Mouse (Mus musculus) erythroblast, adult 5-6 weeks (primary cell): Measurements from ENCODE around the gene Elp1. TPM values are rescaled to one million over a fixed set of nuclear protein-coding genes. Genes with fewer than 3 reads are reported as not detected.

ENCODE experiments used
- ATAC-seq: replicated peaks from 2 replicates; pipeline ENCODE4 v1.8.0; 2016; ENCODE audit warnings: moderate number of reproducible peaks, mild to moderate bottlenecking, moderate TSS enrichment, inconsistent platforms; ENCODE audit not compliant: poor library complexity, low FRiP score, severe bottlenecking
- total RNA-seq, 2 experiments: library from RNA; stranded (forward) in 1 of 2; stranded (reverse) in 1 of 2; fragments of 150-400 nt in 1 of 2; fragments of 200-764, 138-1000 nt in 1 of 2; gene quantifications; 2 replicates each; pipeline versions ENCODE4 v1.2.3 to v1.2.4; 2015 to 2017; ENCODE audit warnings: low replicate concordance in 2 of 2

Gene Elp1
- total RNA-seq, 2 experiments from 2014 or later, result 11.6 to 25.0 TPM

- no peak for ATAC-seq
These were observed 83.3 kb downstream of the Elp1 start for GRCm38 (mm10) chr4:56718573-56719442.

- ATAC-seq, result no peak
These were observed 84.2 kb downstream of the Elp1 start for GRCm38 (mm10) chr4:56717932-56718331.

GRCm38 (mm10) chr4:56716801-56717200 lies 85.3 kb downstream of the Elp1 start:
- ATAC-seq, result no peak

- ATAC-seq, result no peak
These were observed 89.0 kb downstream of the Elp1 start for GRCm38 (mm10) chr4:56713155-56713554.

- ATAC-seq, result no peak
These were observed 99.9 kb downstream of the Elp1 start for GRCm38 (mm10) chr4:56702234-56702633.

Other genes with a start within 250 kb of the Elp1 start
- not detected in 2 replicates for gene Gm26657, start 62.3 kb downstream of the Elp1 start, total RNA-seq (2015; ENCODE audit: low replicate concordance)
- not detected in 2 replicates for gene Gm26657, start 62.3 kb downstream of the Elp1 start, total RNA-seq (2017; ENCODE audit: low replicate concordance)
- not detected in 2 replicates for gene Actl7b, start 60.9 kb downstream of the Elp1 start, total RNA-seq (2015; ENCODE audit: low replicate concordance)
- not detected in 2 replicates for gene Actl7b, start 60.9 kb downstream of the Elp1 start, total RNA-seq (2017; ENCODE audit: low replicate concordance)
- gene Actl7a, start 58.9 kb downstream of the Elp1 start, total RNA-seq (2015; ENCODE audit: low replicate concordance), result not detected in 2 replicates
- not detected in 2 replicates for gene Actl7a, start 58.9 kb downstream of the Elp1 start, total RNA-seq (2017; ENCODE audit: low replicate concordance)
- 2.9 and 3.7 TPM in 2 replicates for gene Fam206a, start within 50 bp of the Elp1 start, total RNA-seq (2015; ENCODE audit: low replicate concordance)
- 0.56 and 1.4 TPM in 2 replicates for gene Fam206a, start within 50 bp of the Elp1 start, total RNA-seq (2017; ENCODE audit: low replicate concordance)
- not detected in 2 replicates for gene Ctnnal1, start 62.9 kb upstream of the Elp1 start, total RNA-seq (2015; ENCODE audit: low replicate concordance)
- 0.84 and 3.6 TPM in 2 replicates for gene Ctnnal1, start 62.9 kb upstream of the Elp1 start, total RNA-seq (2017; ENCODE audit: low replicate concordance)
- 1.2 and 2.5 TPM in 2 replicates for gene Tmem245, start 145.1 kb upstream of the Elp1 start, total RNA-seq (2015; ENCODE audit: low replicate concordance)
- 1.8 and 2.0 TPM in 2 replicates for gene Tmem245, start 145.1 kb upstream of the Elp1 start, total RNA-seq (2017; ENCODE audit: low replicate concordance)
- not detected in 2 replicates for gene Frrs1l, start 188.1 kb upstream of the Elp1 start, total RNA-seq (2015; ENCODE audit: low replicate concordance)
- not detected in 2 replicates for gene Frrs1l, start 188.1 kb upstream of the Elp1 start, total RNA-seq (2017; ENCODE audit: low replicate concordance)